Mouse (Mus musculus) midbrain, embryonic 13.5 days (tissue): ENCODE measurements around the gene Glt28d2. TPM values are rescaled to one million over a fixed set of nuclear protein-coding genes. Genes with fewer than 3 reads are reported as not detected.

ENCODE experiments used
- ATAC-seq: fragments of 200-750 bp; cut with Nextera tagmentation; 2 replicates; pipeline ENCODE4 v1.8.0; 2017; ENCODE audit warnings: mild to moderate bottlenecking, moderate TSS enrichment, moderate library complexity
- H3K27ac ChIP-seq: fragments of 300-500 bp; sonication (generic); 2 replicates; pipeline ENCODE4 v1.5.1; 2015; ENCODE audit warnings: inconsistent platforms, mild to moderate bottlenecking, moderate library complexity
- H3K27me3 ChIP-seq: fragments of 300-500 bp; sonication (generic); 2 replicates; pipeline ENCODE4 v1.6.1; 2015; ENCODE audit warnings: mild to moderate bottlenecking, inconsistent platforms
- H3K36me3 ChIP-seq: fragments of 300-500 bp; sonication (generic); 2 replicates; pipeline ENCODE4 v1.6.1; 2015; ENCODE audit warnings: mild to moderate bottlenecking, inconsistent platforms
- H3K4me1 ChIP-seq: fragments of 300-500 bp; sonication (generic); replicated peaks from 2 replicates; pipeline ENCODE4 v1.6.1; 2015; ENCODE audit warnings: inconsistent platforms
- H3K4me2 ChIP-seq: fragments of 300-500 bp; sonication (generic); replicated peaks from 2 replicates; pipeline ENCODE4 v1.6.1; 2015; ENCODE audit warnings: moderate library complexity, mild to moderate bottlenecking, inconsistent platforms
- H3K4me3 ChIP-seq: fragments of 300-500 bp; sonication (generic); replicated peaks from 2 replicates; pipeline ENCODE4 v1.5.1; 2015; ENCODE audit warnings: mild to moderate bottlenecking, inconsistent platforms
- H3K9ac ChIP-seq: fragments of 300-500 bp; sonication (generic); replicated peaks from 2 replicates; pipeline ENCODE4 v1.6.1; 2015; ENCODE audit warnings: mild to moderate bottlenecking, inconsistent platforms
- H3K9me3 ChIP-seq: fragments of 300-500 bp; sonication (generic); 2 replicates; pipeline ENCODE4 v1.6.1; 2016; ENCODE audit warnings: mild to moderate bottlenecking, inconsistent platforms
- whole genome bisulfite sequencing: fragments of 180-500 bp; shearing (Covaris S2); methylation state at CpG from one replicate; pipeline ENCODE4 v1.1.7; 2015; 5-methylcytosine and 5-hydroxymethylcytosine counted together
- polyA plus RNA-seq: library from polyadenylated mRNA; unstranded; fragments of >200 nt; fragmentation: Nextera tagmentation; extraction: Ambion mirVana; gene quantifications from 2 replicates; pipeline ENCODE4 v1.2.1, GENCODE M21; 2015

Glt28d2 gene
- polyA plus RNA-seq, 1 experiment from 2014 or later: not detected

GRCm38 (mm10) chr3:85914806-85915205, 27.5 kb upstream of the Glt28d2 start:
- Histone ChIP-seq H3K4me1 (no peaks in the 10 kb centered on the region), H3K27ac (no peak overlapping the region), H3K27me3 (no peaks in the 10 kb centered on the region), H3K4me3 (no peak overlapping the region), H3K4me2 (no peak overlapping the region), H3K9ac (no peak overlapping the region), H3K36me3 (no peaks in the 10 kb centered on the region), H3K9me3 (no peaks in the 10 kb centered on the region)
- WGBS: 91% methylated on average over 6 of the region's 6 CpGs
- no peak for ATAC-seq

- no peak overlapping the region for H3K9ac ChIP-seq
- ATAC-seq: no peak
- H3K27me3 ChIP-seq: no peaks in the 10 kb centered on the region
- no peaks in the 10 kb centered on the region for H3K36me3 ChIP-seq
- H3K4me3 ChIP-seq: no peak overlapping the region
- no peaks in the 10 kb centered on the region for H3K9me3 ChIP-seq
- H3K4me1 ChIP-seq: no peaks in the 10 kb centered on the region
- no peak overlapping the region for H3K27ac ChIP-seq
- H3K4me2 ChIP-seq: no peak overlapping the region
- WGBS: 80% methylated on average over 7 of the region's 7 CpGs
Measured at GRCm38 (mm10) chr3:85907136-85907535, 19.8 kb upstream of the Glt28d2 start.

- Histone ChIP-seq H3K9ac (no peak overlapping the region), H3K36me3 (no peaks in the 10 kb centered on the region), H3K9me3 (no peaks in the 10 kb centered on the region), H3K27ac (no peak overlapping the region), H3K4me2 (no peak overlapping the region), H3K4me1 (no peaks in the 10 kb centered on the region), H3K4me3 (no peak overlapping the region), H3K27me3 (no peaks in the 10 kb centered on the region)
- no peak for ATAC-seq
Measured at GRCm38 (mm10) chr3:85904371-85904770, 17.1 kb upstream of the Glt28d2 start.

- no peak overlapping the region for H3K4me2 ChIP-seq
- no peak overlapping the region for H3K9ac ChIP-seq
- no peak overlapping the region for H3K4me3 ChIP-seq
- no peaks in the 10 kb centered on the region for H3K4me1 ChIP-seq
- H3K36me3 ChIP-seq: no peaks in the 10 kb centered on the region
- H3K9me3 ChIP-seq: no peaks in the 10 kb centered on the region
- H3K27ac ChIP-seq: no peak overlapping the region
- WGBS: 97% methylated on average over 5 of the region's 5 CpGs
- no peaks in the 10 kb centered on the region for H3K27me3 ChIP-seq
- ATAC-seq: no peak
Measured at GRCm38 (mm10) chr3:85895020-85895419, 7.7 kb upstream of the Glt28d2 start.

GRCm38 (mm10) chr3:85891571-85891970, 4.3 kb upstream of the Glt28d2 start:
- no peak overlapping the region for H3K27ac ChIP-seq
- no peak overlapping the region for H3K4me3 ChIP-seq
- peaks cover 24% of the 10 kb centered on the region for H3K27me3 ChIP-seq
- H3K9me3 ChIP-seq: no peaks in the 10 kb centered on the region
- ATAC-seq: no peak
- H3K4me2 ChIP-seq: no peak overlapping the region
- peaks cover 17% of the 10 kb centered on the region for H3K4me1 ChIP-seq
- H3K36me3 ChIP-seq: no peaks in the 10 kb centered on the region
- H3K9ac ChIP-seq: no peak overlapping the region
- WGBS: 60% methylated on average over 1 of the region's 1 CpGs

- H3K4me3 ChIP-seq: peak overlapping the region; percentile 56; the same call in 1 of the 2 replicates
- no peaks in the 10 kb centered on the region for H3K9me3 ChIP-seq
- 8% methylated on average over 11 of the region's 11 CpGs for WGBS
- H3K9ac ChIP-seq: no peak overlapping the region
- H3K4me2 ChIP-seq: peak overlapping the region; percentile 97
- no peaks in the 10 kb centered on the region for H3K36me3 ChIP-seq
- H3K4me1 ChIP-seq: peaks cover 21% of the 10 kb centered on the region
- ATAC-seq: no peak
- no peak overlapping the region for H3K27ac ChIP-seq
- peaks cover 37% of the 10 kb centered on the region for H3K27me3 ChIP-seq
Measured at GRCm38 (mm10) chr3:85888221-85888671, 930 bp upstream of the Glt28d2 start.

- Histone ChIP-seq H3K4me3 (peak overlapping the region; percentile 56), H3K27me3 (peaks cover 37% of the 10 kb centered on the region), H3K9me3 (no peaks in the 10 kb centered on the region), H3K4me1 (peaks cover 21% of the 10 kb centered on the region), H3K36me3 (no peaks in the 10 kb centered on the region), H3K9ac (peak overlapping the region; percentile 51; the same call in 1 of the 2 replicates), H3K27ac (no peak overlapping the region), H3K4me2 (peak overlapping the region; percentile 97)
- peak; percentile 10; the same call in 1 of the 2 replicates for ATAC-seq
- WGBS: 2% methylated on average over 22 of the region's 22 CpGs
Measured at GRCm38 (mm10) chr3:85886636-85887238, 579 bp downstream of the Glt28d2 start.

GRCm38 (mm10) chr3:85885906-85886305, 1.4 kb downstream of the Glt28d2 start:
- Histone ChIP-seq H3K9ac (no peak overlapping the region), H3K27ac (no peak overlapping the region)
- ATAC-seq: no peak

GRCm38 (mm10) chr3:85880687-85881086, 6.6 kb downstream of the Glt28d2 start:
- H3K4me2 ChIP-seq: no peak overlapping the region
- no peak for ATAC-seq
- H3K4me3 ChIP-seq: no peak overlapping the region
- no peaks in the 10 kb centered on the region for H3K4me1 ChIP-seq
- 88% methylated on average over 2 of the region's 2 CpGs for WGBS
- H3K27ac ChIP-seq: no peak overlapping the region
- peaks cover 4% of the 10 kb centered on the region; the same call in 1 of the 2 replicates for H3K27me3 ChIP-seq
- no peak overlapping the region for H3K9ac ChIP-seq
- H3K9me3 ChIP-seq: no peaks in the 10 kb centered on the region
- H3K36me3 ChIP-seq: no peaks in the 10 kb centered on the region

More at GRCm38 (mm10) chr3:85885906-85886305, 1.4 kb downstream of the Glt28d2 start:
- no peak overlapping the region for H3K4me2 ChIP-seq
- H3K27me3 ChIP-seq: peaks cover 37% of the 10 kb centered on the region
- H3K4me1 ChIP-seq: peaks cover 21% of the 10 kb centered on the region
- no peaks in the 10 kb centered on the region for H3K9me3 ChIP-seq
- H3K4me3 ChIP-seq: no peak overlapping the region
- 35% methylated on average over 1 of the region's 1 CpGs for WGBS
- H3K36me3 ChIP-seq: no peaks in the 10 kb centered on the region

- H3K9me3 ChIP-seq: no peaks in the 10 kb centered on the region
- H3K27ac ChIP-seq: no peak overlapping the region
- no peaks in the 10 kb centered on the region for H3K4me1 ChIP-seq
- H3K27me3 ChIP-seq: 0 out of 2 replicates have a peak, but pooled peaks cover 4% of the 10 kb centered on the region
- no peaks in the 10 kb centered on the region for H3K36me3 ChIP-seq
- H3K4me3 ChIP-seq: no peak overlapping the region
- no peak for ATAC-seq
- no peak overlapping the region for H3K4me2 ChIP-seq
- no peak overlapping the region for H3K9ac ChIP-seq
- 93% methylated on average over 8 of the region's 8 CpGs for WGBS
Measured at GRCm38 (mm10) chr3:85880068-85880467, 7.2 kb downstream of the Glt28d2 start.

GRCm38 (mm10) chr3:85878911-85879310, 8.4 kb downstream of the Glt28d2 start:
- WGBS: 89% methylated on average over 5 of the region's 5 CpGs
- no peak for ATAC-seq
- H3K4me1 ChIP-seq: no peaks in the 10 kb centered on the region
- H3K4me2 ChIP-seq: no peak overlapping the region
- no peak overlapping the region for H3K4me3 ChIP-seq
- no peaks in the 10 kb centered on the region for H3K36me3 ChIP-seq
- no peak overlapping the region for H3K27ac ChIP-seq
- no peaks in the 10 kb centered on the region for H3K9me3 ChIP-seq
- no peak overlapping the region for H3K9ac ChIP-seq
- no peaks in the 10 kb centered on the region for H3K27me3 ChIP-seq

- Histone ChIP-seq H3K27me3 (no peaks in the 10 kb centered on the region), H3K4me3 (no peak overlapping the region), H3K9ac (no peak overlapping the region), H3K27ac (no peak overlapping the region), H3K9me3 (no peaks in the 10 kb centered on the region), H3K4me2 (no peak overlapping the region), H3K4me1 (no peaks in the 10 kb centered on the region; the same call in 1 of the 2 replicates), H3K36me3 (no peaks in the 10 kb centered on the region)
- ATAC-seq: no peak
- 10% methylated on average over 3 of the region's 3 CpGs for WGBS
Measured at GRCm38 (mm10) chr3:85863996-85864395, 23.3 kb downstream of the Glt28d2 start.

GRCm38 (mm10) chr3:85862886-85863285, 24.4 kb downstream of the Glt28d2 start:
- no peak for ATAC-seq
- 85% methylated on average over 2 of the region's 2 CpGs for WGBS
- no peak overlapping the region for H3K9ac ChIP-seq

More at GRCm38 (mm10) chr3:85862886-85863285, 24.4 kb downstream of the Glt28d2 start:
- H3K4me3 ChIP-seq: no peak overlapping the region
- H3K27ac ChIP-seq: no peak overlapping the region
- no peaks in the 10 kb centered on the region for H3K27me3 ChIP-seq
- no peaks in the 10 kb centered on the region; the same call in 1 of the 2 replicates for H3K4me1 ChIP-seq
- no peak overlapping the region for H3K4me2 ChIP-seq
- H3K36me3 ChIP-seq: no peaks in the 10 kb centered on the region
- H3K9me3 ChIP-seq: no peaks in the 10 kb centered on the region
